Mouse (Mus musculus): ENCODE measurements at regions not wholly inside any gene's neighbourhood (a gene's known extent, or its start where the extent isn't known, plus 50 kb on each side); places are given as distances from the start of the nearest gene placed in this dataset.
"Not testable (repeated sequence)": the region's sequence is repeated elsewhere in the genome, so short reads cannot be mapped to it uniquely, and the experiment has no call there.

GRCm38 (mm10) chrX:94480748-94481147, 61.2 kb downstream of the Maged1 start:
- TF ChIP-seq POLR2A (IDR thresholded peaks at IDR 0.05; ENCODE audit: borderline replicate concordance, extremely low read depth, insufficient read depth, insufficient read length, poor library complexity, severe bottlenecking) (no peak), CTCF (IDR thresholded peaks at IDR 0.05; ENCODE audit: borderline replicate concordance, extremely low read depth, insufficient read depth, insufficient read length) (no peak; the same call in 1 of the 2 replicates)

DNA sequence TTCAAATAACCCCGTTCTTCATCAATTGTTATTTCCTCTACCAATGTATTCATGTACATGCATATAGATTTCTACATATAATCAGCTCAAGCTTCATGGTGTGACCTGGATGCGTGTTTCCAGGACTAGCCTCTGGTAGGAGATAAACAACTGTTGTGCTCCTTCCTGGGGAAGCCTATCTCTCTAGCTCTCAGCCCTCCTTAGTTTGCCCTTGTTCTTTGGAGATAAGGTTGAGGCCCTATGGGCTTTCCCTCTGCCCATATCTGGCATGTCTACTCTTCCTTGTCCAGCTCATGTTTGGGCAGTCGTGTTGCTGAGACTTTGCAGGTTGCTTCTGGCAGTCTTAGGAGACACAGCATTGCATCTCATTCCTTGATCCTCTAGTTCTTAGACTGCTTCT, 74.3 kb downstream of the Maged1 start:
- not testable (repeated sequence) for DNase-seq (ENCODE audit: low read depth)

More at GRCm38 (mm10) chrX:94480748-94481147, 61.2 kb downstream of the Maged1 start:
- peak; percentile 7 for DNase-seq (ENCODE audit: low read depth)

Data from brain, embryonic 14.5 days (tissue).